Mouse (Mus musculus) limb, embryonic 10.5 days (tissue): ENCODE data around the gene Xpo4. TPM values are rescaled to one million over a fixed set of nuclear protein-coding genes. Genes with fewer than 3 reads are reported as not detected.

Source experiments
- DNase-seq: peaks from one replicate; pipeline ENCODE4 v3.0.0-alpha.2; 2017; ENCODE audit warnings: low spot score
- H3K27ac ChIP-seq: fragments of 300-500 bp; sonication (generic); 2 replicates; pipeline ENCODE4 v1.5.1; 2016; ENCODE audit warnings: mild to moderate bottlenecking
- H3K27me3 ChIP-seq: fragments of 300-500 bp; sonication (generic); 2 replicates; pipeline ENCODE4 v1.6.1; 2016; ENCODE audit warnings: low read depth, mild to moderate bottlenecking; ENCODE audit not compliant: poor library complexity, severe bottlenecking
- H3K36me3 ChIP-seq: fragments of 300-500 bp; sonication (generic); 2 replicates; pipeline ENCODE4 v1.6.1; 2016; ENCODE audit warnings: mild to moderate bottlenecking, moderate library complexity
- H3K4me1 ChIP-seq: fragments of 300-500 bp; sonication (generic); 2 replicates; pipeline ENCODE4 v1.6.1; 2016
- H3K4me3 ChIP-seq: fragments of 300-500 bp; sonication (generic); 2 replicates; pipeline ENCODE4 v1.5.1; 2016; ENCODE audit warnings: mild to moderate bottlenecking, moderate library complexity
- H3K9me3 ChIP-seq: fragments of 300-500 bp; sonication (generic); replicated peaks from 2 replicates; pipeline ENCODE4 v1.6.1; 2016; ENCODE audit warnings: mild to moderate bottlenecking
- WGBS: fragments of 180-500 bp; shearing (Covaris S2); methylation state at CpG from one replicate; pipeline ENCODE4 v1.1.7; 2016; 5-methylcytosine and 5-hydroxymethylcytosine counted together
- polyA plus RNA-seq: library from polyadenylated mRNA; unstranded; fragments of >200 nt; fragmentation: Nextera tagmentation; extraction: Ambion mirVana; gene quantifications from 2 replicates; pipeline ENCODE4 v1.2.1, GENCODE M21; 2016

The Xpo4 gene
- polyA plus RNA-seq, 1 experiment from 2014 or later, result 30.3 TPM

DNA sequence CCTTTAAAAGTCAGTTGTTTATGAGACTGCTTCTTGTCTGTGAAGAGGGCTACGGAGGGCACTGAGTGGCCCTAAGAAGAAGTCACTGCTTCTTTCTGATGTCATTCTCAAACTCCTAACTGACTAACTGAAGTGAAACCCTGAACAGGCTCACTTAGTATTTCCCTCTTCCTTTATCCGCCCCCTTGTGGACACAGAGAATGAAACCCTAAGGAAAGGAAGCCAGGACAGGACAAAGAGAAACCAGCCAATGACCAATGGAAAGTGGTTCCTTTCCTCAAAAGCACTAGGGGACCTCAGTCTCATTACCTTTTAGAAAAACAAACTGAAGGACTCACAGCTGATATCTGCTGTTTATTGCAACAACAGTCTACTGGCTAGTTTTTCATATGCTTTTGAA, 45.7 kb downstream of the Xpo4 start:
- Histone ChIP-seq H3K27me3 (no peaks in the 10 kb centered on the region), H3K4me1 (no peaks in the 10 kb centered on the region), H3K36me3 (peaks cover 39% of the 10 kb centered on the region), H3K4me3 (no peak overlapping the region), H3K9me3 (no peaks in the 10 kb centered on the region), H3K27ac (no peak overlapping the region)
- no peak for DNase-seq
- 61% methylated on average over 2 of the region's 2 CpGs for WGBS

DNA sequence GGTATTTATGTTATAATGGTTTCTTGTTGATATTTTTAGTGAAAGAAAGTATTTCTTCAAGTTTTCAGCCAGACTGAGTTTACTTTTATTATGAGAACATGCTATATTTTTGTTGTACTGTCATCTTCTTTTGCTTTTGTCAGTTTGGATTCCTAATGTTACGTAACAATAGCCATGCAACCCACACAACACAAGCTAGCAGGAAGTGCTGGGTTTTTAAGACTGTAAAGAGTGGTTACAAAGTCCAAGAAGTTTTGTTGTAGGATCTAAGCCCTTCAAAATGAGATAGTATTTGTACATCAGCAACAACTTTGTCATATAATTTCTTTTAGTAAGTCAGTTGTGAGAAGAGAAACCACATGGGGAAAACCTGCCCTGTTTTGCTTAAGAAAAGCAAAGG, 47.6 kb downstream of the Xpo4 start:
- 96% methylated on average over 1 of the region's 1 CpGs for WGBS
- no peak for DNase-seq

DNA sequence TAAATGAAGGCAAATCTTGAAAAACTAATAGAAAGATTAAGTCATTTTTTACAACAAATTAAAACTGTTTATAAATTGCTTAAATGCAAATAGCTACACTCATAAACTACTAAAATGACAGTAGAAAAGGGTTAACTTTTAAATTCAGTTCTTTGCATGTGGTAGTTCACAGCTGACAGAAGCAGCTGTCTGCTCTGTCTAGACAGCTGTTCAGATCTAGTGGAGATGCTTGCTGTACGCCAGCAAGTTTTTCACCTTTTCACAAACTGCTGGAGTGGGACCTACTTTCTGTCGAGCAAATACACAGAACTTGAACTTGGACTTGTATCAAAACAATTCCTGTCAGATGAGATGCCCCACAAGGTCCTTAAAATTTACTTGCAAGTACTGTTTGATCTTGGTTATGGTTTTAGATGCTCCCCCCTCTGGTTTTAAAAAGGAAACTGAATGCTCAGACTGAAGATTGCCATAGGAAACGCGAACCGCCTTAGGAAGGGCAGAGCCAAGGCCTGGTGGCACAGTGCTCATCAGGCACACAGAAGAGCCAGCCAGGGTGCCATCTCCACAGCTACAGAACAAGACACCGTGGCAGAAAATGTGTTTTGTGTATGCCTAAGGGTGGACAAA, 48.8 kb downstream of the Xpo4 start:
- DNase-seq, result no peak
- Histone ChIP-seq H3K36me3 (peaks cover 22% of the 10 kb centered on the region), H3K27ac (no peak overlapping the region), H3K9me3 (no peaks in the 10 kb centered on the region), H3K4me3 (no peak overlapping the region), H3K4me1 (no peaks in the 10 kb centered on the region), H3K27me3 (no peaks in the 10 kb centered on the region)
- WGBS, result 89% methylated on average over 6 of the region's 6 CpGs

More for the DNA sequence above, 47.6 kb downstream of the Xpo4 start:
- H3K4me1 ChIP-seq, result no peaks in the 10 kb centered on the region
- no peaks in the 10 kb centered on the region for H3K27me3 ChIP-seq
- no peak overlapping the region for H3K4me3 ChIP-seq
- H3K9me3 ChIP-seq, result no peaks in the 10 kb centered on the region
- peaks cover 24% of the 10 kb centered on the region for H3K36me3 ChIP-seq
- H3K27ac ChIP-seq, result no peak overlapping the region

DNA sequence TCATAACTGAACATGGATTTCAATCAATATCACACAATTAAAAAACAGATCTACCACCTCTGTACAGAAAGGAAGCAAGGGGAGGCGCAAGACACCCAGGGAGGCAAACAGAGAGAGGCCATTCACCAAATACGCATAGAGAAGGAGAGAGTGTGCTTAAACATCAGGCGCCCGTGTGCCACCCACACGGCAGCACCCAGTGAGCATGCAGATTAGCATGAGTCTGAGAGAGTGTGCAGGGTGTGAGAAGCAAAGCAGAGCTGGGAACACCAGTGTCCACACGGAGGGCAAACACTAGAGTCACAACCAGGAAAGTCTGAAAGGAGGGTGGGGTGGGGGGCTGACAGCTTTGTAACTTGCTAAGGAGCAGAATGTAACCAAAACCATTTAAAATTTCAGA, 49.4 kb downstream of the Xpo4 start:
- no peaks in the 10 kb centered on the region for H3K4me1 ChIP-seq
- no peak overlapping the region for H3K27ac ChIP-seq
- peaks cover 22% of the 10 kb centered on the region for H3K36me3 ChIP-seq
- H3K27me3 ChIP-seq, result no peaks in the 10 kb centered on the region
- H3K4me3 ChIP-seq, result no peak overlapping the region
- no peaks in the 10 kb centered on the region for H3K9me3 ChIP-seq
- no peak for DNase-seq
- 95% methylated on average over 6 of the region's 6 CpGs for WGBS

DNA sequence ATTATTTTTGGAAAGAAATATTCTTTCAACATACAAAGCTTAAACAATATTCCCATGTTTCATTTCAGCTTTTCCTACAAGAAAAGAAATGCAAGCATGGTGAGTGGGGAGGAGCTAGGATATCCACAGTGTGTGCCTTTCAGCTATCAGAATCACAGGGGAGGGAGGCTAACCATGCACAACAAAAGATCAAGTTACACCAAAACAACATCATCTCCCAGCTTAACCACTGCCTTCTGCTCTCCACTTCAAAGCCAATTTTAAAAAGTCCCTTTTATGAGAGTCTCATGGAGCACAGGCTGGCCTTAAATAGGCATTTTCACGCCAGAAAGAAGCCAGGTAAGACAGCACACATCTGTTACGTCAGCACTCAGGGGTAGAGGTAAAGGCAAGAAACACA, 54.2 kb downstream of the Xpo4 start:
- 37% methylated on average over 2 of the region's 2 CpGs for WGBS
- H3K27me3 ChIP-seq, result no peaks in the 10 kb centered on the region

DNA sequence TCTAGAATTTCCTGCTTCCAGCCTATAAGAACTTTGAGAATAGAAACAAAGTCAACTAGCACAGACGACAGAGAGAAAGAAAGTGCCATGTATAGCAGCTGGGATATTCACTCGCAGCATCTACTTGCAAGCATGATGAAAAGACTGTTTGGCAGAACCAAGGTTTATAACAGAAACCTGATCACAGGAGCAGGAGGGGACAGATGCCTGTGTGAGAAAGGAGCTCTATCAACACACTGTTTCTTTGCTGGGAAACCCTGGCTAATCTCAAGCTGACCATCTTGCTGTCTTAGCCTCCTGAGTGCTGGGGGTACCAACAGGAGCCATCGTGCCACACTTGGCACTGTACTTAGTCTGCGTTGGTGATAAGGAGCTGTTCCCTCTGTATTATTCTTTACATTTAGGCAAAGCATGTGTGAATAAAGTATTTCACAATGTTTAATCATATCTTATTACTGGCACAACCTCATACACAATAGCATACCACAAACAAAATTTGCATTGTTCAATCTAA, 55.4 kb downstream of the Xpo4 start:
- Histone ChIP-seq H3K9me3 (no peaks in the 10 kb centered on the region), H3K36me3 (peaks cover 16% of the 10 kb centered on the region), H3K27me3 (no peaks in the 10 kb centered on the region), H3K4me3 (no peak overlapping the region), H3K4me1 (no peaks in the 10 kb centered on the region), H3K27ac (no peak overlapping the region)
- WGBS, result 91% methylated on average over 4 of the region's 4 CpGs
- DNase-seq, result no peak

More for the DNA sequence above, 54.2 kb downstream of the Xpo4 start:
- no peak for DNase-seq
- Histone ChIP-seq H3K4me3 (no peak overlapping the region), H3K4me1 (no peaks in the 10 kb centered on the region), H3K9me3 (no peaks in the 10 kb centered on the region), H3K36me3 (peaks cover 14% of the 10 kb centered on the region), H3K27ac (no peak overlapping the region)

DNA sequence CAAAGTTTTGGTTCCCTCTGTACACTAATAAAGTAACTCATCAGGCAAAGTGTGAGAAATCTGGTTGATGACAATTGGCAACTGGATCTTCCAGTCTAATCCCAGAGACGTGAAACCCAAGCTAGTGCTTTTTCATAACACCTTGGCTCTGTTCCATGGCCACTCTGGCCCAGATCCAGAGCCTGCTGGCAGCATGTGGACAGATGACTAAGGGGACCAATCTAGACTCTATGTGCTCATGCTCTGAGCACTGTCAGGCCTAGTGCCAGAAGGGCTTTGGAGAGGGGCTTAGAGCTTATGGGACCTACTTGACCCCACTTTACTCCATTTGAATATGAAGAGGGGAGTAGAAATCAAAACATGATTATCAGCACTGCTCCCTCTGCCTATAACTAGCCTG, 57.7 kb downstream of the Xpo4 start:
- Histone ChIP-seq H3K9me3 (no peaks in the 10 kb centered on the region), H3K4me3 (no peak overlapping the region), H3K27ac (no peak overlapping the region), H3K4me1 (no peaks in the 10 kb centered on the region), H3K27me3 (no peaks in the 10 kb centered on the region), H3K36me3 (peaks cover 35% of the 10 kb centered on the region)
- no peak for DNase-seq
- WGBS, result 73% methylated on average over 1 of the region's 1 CpGs

DNA sequence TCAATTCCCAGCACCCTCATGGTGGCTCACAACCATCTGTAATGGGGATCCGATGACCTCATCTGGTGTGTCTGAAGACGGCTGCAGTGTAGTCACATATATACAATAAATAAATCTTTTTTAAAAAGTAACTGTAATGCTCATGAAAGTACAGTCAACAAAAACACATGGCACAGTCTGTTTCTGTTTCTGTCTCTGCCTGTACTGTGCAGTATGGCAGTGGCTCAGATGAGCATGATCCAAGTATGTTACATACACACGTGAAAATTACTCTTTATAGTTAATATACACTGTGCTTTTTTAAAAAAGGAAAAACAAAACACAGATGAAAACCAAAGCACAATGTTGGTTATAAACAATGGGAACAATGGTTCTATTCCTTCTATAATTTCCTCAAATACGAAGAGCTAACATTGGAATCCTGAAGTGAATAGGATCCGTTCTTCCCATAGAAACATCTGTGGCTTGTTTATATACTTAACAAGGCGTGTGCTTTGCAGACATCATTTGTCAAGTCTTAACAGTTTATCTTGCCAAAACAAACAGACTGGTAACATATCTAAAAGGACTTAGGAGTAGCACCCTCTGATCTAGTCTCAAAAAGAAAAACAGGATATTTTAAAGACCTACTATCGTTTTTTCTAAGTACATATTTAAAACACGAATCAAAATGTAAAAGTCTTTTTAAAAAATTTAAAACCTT, 58.4 kb downstream of the Xpo4 start:
- no peaks in the 10 kb centered on the region for H3K4me1 ChIP-seq
- H3K27me3 ChIP-seq, result no peaks in the 10 kb centered on the region
- no peak for DNase-seq
- H3K27ac ChIP-seq, result no peak overlapping the region
- H3K9me3 ChIP-seq, result no peaks in the 10 kb centered on the region
- WGBS, result 85% methylated on average over 8 of the region's 8 CpGs
- peaks cover 41% of the 10 kb centered on the region for H3K36me3 ChIP-seq
- H3K4me3 ChIP-seq, result no peak overlapping the region

DNA sequence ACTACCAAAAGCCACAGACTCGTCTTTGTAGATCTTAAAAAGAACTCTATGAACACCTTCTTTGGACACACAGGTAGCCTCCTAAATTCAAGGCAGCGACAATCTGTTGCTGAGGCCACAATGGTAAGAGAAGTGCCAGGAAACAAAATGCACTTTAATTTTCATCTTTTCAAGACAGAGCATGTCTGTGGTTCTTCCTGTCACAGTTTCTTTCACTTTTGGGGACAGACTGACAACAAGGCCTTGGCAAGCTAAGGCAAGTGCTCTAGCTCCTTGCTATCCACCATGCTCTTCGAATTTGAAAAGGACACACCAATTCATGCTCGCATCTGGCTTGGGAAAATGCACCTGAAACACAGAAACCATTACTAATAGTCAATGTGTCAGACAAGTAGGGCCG, 72.0 kb downstream of the Xpo4 start:
- H3K9me3 ChIP-seq, result no peaks in the 10 kb centered on the region
- H3K4me3 ChIP-seq, result no peak overlapping the region
- H3K27ac ChIP-seq, result no peak overlapping the region
- H3K36me3 ChIP-seq, result peaks cover 93% of the 10 kb centered on the region
- H3K27me3 ChIP-seq, result no peaks in the 10 kb centered on the region
- H3K4me1 ChIP-seq, result no peaks in the 10 kb centered on the region
- DNase-seq, result no peak
- WGBS, result 94% methylated on average over 5 of the region's 5 CpGs

DNA sequence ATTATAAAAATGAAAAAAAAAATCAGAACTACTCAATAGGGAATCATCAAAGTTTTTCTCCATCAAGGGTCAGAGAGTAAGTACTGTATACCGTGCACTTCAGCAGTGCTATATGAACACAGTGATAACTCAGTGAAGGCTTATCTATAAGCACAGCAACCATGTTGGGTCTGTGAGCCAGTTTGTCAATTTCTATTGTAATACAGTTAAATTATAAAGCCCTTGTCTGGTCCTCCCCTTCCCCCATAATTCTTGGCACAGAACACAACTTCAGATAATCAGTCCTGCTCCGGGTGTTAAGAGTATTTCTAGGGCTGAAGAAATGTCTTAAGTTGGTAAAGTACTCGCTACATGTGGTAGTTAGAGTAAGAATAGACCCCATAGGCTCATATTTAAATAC, 73.4 kb downstream of the Xpo4 start:
- Histone ChIP-seq H3K9me3 (no peaks in the 10 kb centered on the region), H3K27ac (no peak overlapping the region), H3K27me3 (no peaks in the 10 kb centered on the region), H3K36me3 (peaks cover 95% of the 10 kb centered on the region), H3K4me1 (no peaks in the 10 kb centered on the region), H3K4me3 (no peak overlapping the region)
- WGBS, result 94% methylated on average over 3 of the region's 3 CpGs
- DNase-seq, result no peak

DNA sequence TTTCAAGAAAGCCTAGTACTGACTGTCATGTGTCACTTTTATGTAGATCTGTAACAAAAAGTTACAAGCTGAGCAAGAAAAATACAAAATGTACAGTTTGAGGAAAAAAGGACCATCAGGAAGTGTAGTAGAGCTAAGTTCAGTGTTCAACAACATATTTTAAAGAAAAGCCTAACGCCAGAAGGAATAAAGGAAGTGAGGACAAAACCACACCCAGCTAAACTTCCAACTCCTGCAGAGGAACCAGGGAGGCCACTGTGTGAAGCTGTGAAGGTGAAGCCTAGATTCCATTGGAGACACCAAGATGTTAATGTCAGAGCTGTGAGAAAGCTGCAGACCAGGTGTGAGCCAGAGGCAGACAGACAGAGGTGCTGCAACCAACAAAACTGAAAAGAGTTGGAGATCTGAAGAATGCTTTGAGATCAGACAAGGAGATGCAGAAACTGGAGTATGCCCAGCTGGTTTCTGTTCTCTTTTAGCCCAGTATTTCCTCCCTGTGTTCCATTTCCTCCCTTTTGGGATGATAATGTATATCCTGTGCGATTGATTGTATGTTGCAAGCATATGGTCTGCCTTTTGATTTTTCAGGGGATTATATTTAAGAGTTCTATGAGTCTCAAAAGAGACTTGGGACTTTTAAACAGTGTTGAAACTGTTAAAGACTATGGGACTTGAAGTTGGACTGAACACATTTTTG, 88.7 kb downstream of the Xpo4 start:
- peaks cover 3% of the 10 kb centered on the region; the same call in 1 of the 2 replicates for H3K4me1 ChIP-seq
- DNase-seq, result peak; percentile 7
- H3K9me3 ChIP-seq, result no peaks in the 10 kb centered on the region
- WGBS, result 94% methylated on average over 2 of the region's 2 CpGs
- no peak overlapping the region for H3K27ac ChIP-seq
- H3K27me3 ChIP-seq, result no peaks in the 10 kb centered on the region
- H3K36me3 ChIP-seq, result peaks cover 48% of the 10 kb centered on the region
- no peak overlapping the region for H3K4me3 ChIP-seq

DNA sequence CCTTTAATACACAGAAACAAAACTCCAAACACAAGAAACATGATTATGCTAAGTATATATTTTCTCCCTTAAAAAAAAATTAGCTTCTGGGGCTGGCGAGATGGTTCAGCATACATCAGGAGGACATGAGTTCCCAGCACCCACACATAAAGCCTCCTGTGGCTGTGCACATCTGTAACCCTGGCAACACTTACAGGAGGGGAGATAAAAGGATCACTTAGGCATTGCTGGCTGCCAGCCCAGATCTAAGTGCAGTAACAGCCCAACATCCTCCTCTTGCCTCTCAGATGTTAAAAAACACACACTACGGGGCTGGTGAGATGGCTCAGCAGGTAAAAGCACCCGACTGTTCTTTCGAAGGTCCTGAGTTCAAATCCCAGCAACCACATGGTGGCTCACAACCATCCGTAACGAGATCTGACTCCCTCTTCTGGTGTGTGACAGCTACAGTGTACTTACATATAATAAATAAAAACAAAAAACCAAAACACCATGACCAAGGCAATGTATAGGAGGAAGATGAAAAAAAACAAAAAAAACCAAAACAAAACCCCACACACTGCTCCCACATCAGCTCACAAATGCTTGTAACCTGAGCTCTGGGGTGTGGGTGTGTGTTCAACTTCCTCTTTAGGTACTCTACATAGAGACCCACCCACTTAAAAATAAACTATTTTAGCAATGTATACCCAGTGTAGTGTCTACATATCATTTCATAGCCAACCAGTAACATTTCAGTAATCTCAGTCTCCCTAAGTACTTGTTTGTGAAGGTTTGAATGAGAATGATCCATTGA, 90.2 kb downstream of the Xpo4 start:
- H3K4me3 ChIP-seq, result no peak overlapping the region
- peaks cover 9% of the 10 kb centered on the region for H3K4me1 ChIP-seq
- DNase-seq, result peak; percentile 22
- no peaks in the 10 kb centered on the region for H3K9me3 ChIP-seq
- H3K36me3 ChIP-seq, result peaks cover 36% of the 10 kb centered on the region
- 87% methylated on average over 6 of the region's 6 CpGs for WGBS
- no peaks in the 10 kb centered on the region for H3K27me3 ChIP-seq
- no peak overlapping the region for H3K27ac ChIP-seq
